Mouse (Mus musculus) forebrain, embryonic 12.5 days (tissue): ENCODE measurements around the gene Traf5. TPM values are rescaled to one million over a fixed set of nuclear protein-coding genes. Genes with fewer than 3 reads are reported as not detected.

Source experiments
- ATAC-seq: fragments of 200-750 bp; cut with Nextera tagmentation; 2 replicates; pipeline ENCODE4 v1.8.0; 2017; ENCODE audit warnings: moderate TSS enrichment; ENCODE audit not compliant: low FRiP score
- H3K27ac ChIP-seq: fragments of 300-500 bp; sonication (generic); 2 replicates; pipeline ENCODE4 v1.5.1; 2016; ENCODE audit warnings: mild to moderate bottlenecking
- H3K27me3 ChIP-seq: fragments of 300-500 bp; sonication (generic); 2 replicates; pipeline ENCODE4 v1.6.1; 2016; ENCODE audit warnings: mild to moderate bottlenecking
- H3K36me3 ChIP-seq: fragments of 300-500 bp; sonication (generic); replicated peaks from 2 replicates; pipeline ENCODE4 v1.6.1; 2016; ENCODE audit warnings: mild to moderate bottlenecking
- H3K4me1 ChIP-seq: fragments of 300-500 bp; sonication (generic); 2 replicates; pipeline ENCODE4 v1.6.1; 2016
- H3K4me2 ChIP-seq: fragments of 300-500 bp; sonication (generic); 2 replicates; pipeline ENCODE4 v1.6.1; 2016; ENCODE audit warnings: mild to moderate bottlenecking, moderate library complexity
- H3K4me3 ChIP-seq: fragments of 300-500 bp; sonication (generic); replicated peaks from 2 replicates; pipeline ENCODE4 v1.5.1; 2016; ENCODE audit warnings: mild to moderate bottlenecking
- H3K9ac ChIP-seq: fragments of 300-500 bp; sonication (generic); 2 replicates; pipeline ENCODE4 v1.6.1; 2016; ENCODE audit warnings: mild to moderate bottlenecking
- H3K9me3 ChIP-seq: fragments of 300-500 bp; sonication (generic); 2 replicates; pipeline ENCODE4 v1.6.1; 2016
- WGBS: fragments of 180-500 bp; shearing (Covaris S2); methylation state at CpG from one replicate; pipeline ENCODE4 v1.1.7; 2016; 5-methylcytosine and 5-hydroxymethylcytosine counted together
- polyA plus RNA-seq: library from polyadenylated mRNA; unstranded; fragments of >200 nt; fragmentation: Nextera tagmentation; extraction: Ambion mirVana; gene quantifications from 2 replicates; pipeline ENCODE4 v1.2.1, GENCODE M21; 2016

Gene Traf5
- polyA plus RNA-seq, result 3.3 and 4.5 TPM in 2 replicates

- Histone ChIP-seq H3K4me3 (peak within 1 kb of the TSS; percentile 53), H3K27ac (no peak within 1 kb of the TSS), H3K9ac (peak within 1 kb of the TSS; percentile 58), H3K36me3 (no peaks in the 10 kb centered on the region), H3K4me1 (peaks cover 6% of the 10 kb centered on the region), H3K27me3 (peaks cover 28% of the 10 kb centered on the region), H3K9me3 (no peaks in the 10 kb centered on the region), H3K4me2 (peak within 1 kb of the TSS; percentile 85)
- peak; percentile 99 for ATAC-seq
- WGBS, result 3% methylated on average over 63 of the region's 63 CpGs
Measured at GRCm38 (mm10) chr1:192091806-192092772, at the start of gene Traf5. Gene Traf5 (minus strand): TSS chr1:192092559.

GRCm38 (mm10) chr1:192140313-192140712, 48.0 kb upstream of the Traf5 start:
- H3K4me3 ChIP-seq, result no peak overlapping the region
- H3K9me3 ChIP-seq, result no peaks in the 10 kb centered on the region
- 88% methylated on average over 2 of the region's 2 CpGs for WGBS
- H3K9ac ChIP-seq, result no peak overlapping the region
- no peak for ATAC-seq
- no peak overlapping the region for H3K27ac ChIP-seq
- H3K36me3 ChIP-seq, result no peaks in the 10 kb centered on the region
- H3K27me3 ChIP-seq, result no peaks in the 10 kb centered on the region
- no peak overlapping the region for H3K4me2 ChIP-seq
- peaks cover 17% of the 10 kb centered on the region for H3K4me1 ChIP-seq

- WGBS, result under 1% methylated on average over 68 of the region's 88 CpGs
- ATAC-seq, result peak; percentile 91
- Histone ChIP-seq H3K4me1 (peaks cover 17% of the 10 kb centered on the region), H3K4me3 (peak within 1 kb of the TSS; percentile 59), H3K9ac (peak within 1 kb of the TSS; percentile 90), H3K27me3 (no peaks in the 10 kb centered on the region), H3K9me3 (no peaks in the 10 kb centered on the region), H3K4me2 (peak within 1 kb of the TSS; percentile 96), H3K27ac (peak within 1 kb of the TSS; percentile 97), H3K36me3 (no peaks in the 10 kb centered on the region)
Measured at GRCm38 (mm10) chr1:192137926-192138910, 45.9 kb upstream of the Traf5 start, which contains the start of gene Rcor3. Gene Rcor3 (minus strand): TSS chr1:192138062.

- H3K27me3 ChIP-seq, result no peaks in the 10 kb centered on the region
- H3K36me3 ChIP-seq, result no peaks in the 10 kb centered on the region
- peak overlapping the region; percentile 90 for H3K9ac ChIP-seq
- ATAC-seq, result no peak; the same call in 1 of the 2 replicates
- peaks cover 17% of the 10 kb centered on the region for H3K4me1 ChIP-seq
- H3K27ac ChIP-seq, result peak overlapping the region; percentile 97
- 0% methylated on average over 9 of the region's 61 CpGs for WGBS
- H3K9me3 ChIP-seq, result no peaks in the 10 kb centered on the region
- peak overlapping the region; percentile 59 for H3K4me3 ChIP-seq
- peak overlapping the region; percentile 96 for H3K4me2 ChIP-seq
Measured at GRCm38 (mm10) chr1:192137291-192137925, 45.0 kb upstream of the Traf5 start.

- H3K36me3 ChIP-seq, result no peaks in the 10 kb centered on the region
- H3K27me3 ChIP-seq, result no peaks in the 10 kb centered on the region
- ATAC-seq, result peak; percentile 83
- peaks cover 17% of the 10 kb centered on the region for H3K4me1 ChIP-seq
- H3K9ac ChIP-seq, result peak overlapping the region; percentile 90
- peak overlapping the region; percentile 96 for H3K4me2 ChIP-seq
- H3K4me3 ChIP-seq, result peak overlapping the region; percentile 59
- WGBS, result under 1% methylated on average over 53 of the region's 55 CpGs
- H3K9me3 ChIP-seq, result no peaks in the 10 kb centered on the region
- H3K27ac ChIP-seq, result peak overlapping the region; percentile 97
Measured at GRCm38 (mm10) chr1:192136561-192137290, 44.4 kb upstream of the Traf5 start.

- no peak for ATAC-seq
- WGBS, result 95% methylated on average over 1 of the region's 1 CpGs
Measured at GRCm38 (mm10) chr1:192130202-192130601, 37.8 kb upstream of the Traf5 start.

GRCm38 (mm10) chr1:192128343-192128742, 36.0 kb upstream of the Traf5 start:
- H3K36me3 ChIP-seq, result peaks cover 20% of the 10 kb centered on the region
- no peak for ATAC-seq

More at GRCm38 (mm10) chr1:192130202-192130601, 37.8 kb upstream of the Traf5 start:
- H3K4me3 ChIP-seq, result no peak overlapping the region
- no peak overlapping the region for H3K9ac ChIP-seq
- H3K36me3 ChIP-seq, result peaks cover 12% of the 10 kb centered on the region; the same call in 1 of the 2 replicates
- no peak overlapping the region for H3K4me2 ChIP-seq
- no peaks in the 10 kb centered on the region for H3K27me3 ChIP-seq
- H3K27ac ChIP-seq, result no peak overlapping the region
- no peaks in the 10 kb centered on the region for H3K4me1 ChIP-seq
- no peaks in the 10 kb centered on the region for H3K9me3 ChIP-seq

GRCm38 (mm10) chr1:192125761-192126160, 33.4 kb upstream of the Traf5 start:
- no peak overlapping the region for H3K27ac ChIP-seq
- H3K4me3 ChIP-seq, result no peak overlapping the region
- no peak for ATAC-seq
- H3K9ac ChIP-seq, result no peak overlapping the region
- peaks cover 40% of the 10 kb centered on the region for H3K36me3 ChIP-seq
- H3K27me3 ChIP-seq, result no peaks in the 10 kb centered on the region
- no peaks in the 10 kb centered on the region for H3K9me3 ChIP-seq
- 90% methylated on average over 6 of the region's 6 CpGs for WGBS
- H3K4me1 ChIP-seq, result no peaks in the 10 kb centered on the region
- no peak overlapping the region for H3K4me2 ChIP-seq

More at GRCm38 (mm10) chr1:192128343-192128742, 36.0 kb upstream of the Traf5 start:
- Histone ChIP-seq H3K4me1 (no peaks in the 10 kb centered on the region), H3K9me3 (no peaks in the 10 kb centered on the region), H3K9ac (no peak overlapping the region), H3K4me3 (no peak overlapping the region), H3K4me2 (no peak overlapping the region), H3K27me3 (no peaks in the 10 kb centered on the region), H3K27ac (no peak overlapping the region)
- WGBS, result 95% methylated on average over 8 of the region's 8 CpGs

GRCm38 (mm10) chr1:192116262-192116661, 23.9 kb upstream of the Traf5 start:
- ATAC-seq, result no peak
- no peak overlapping the region for H3K9ac ChIP-seq
- H3K36me3 ChIP-seq, result peaks cover 54% of the 10 kb centered on the region
- H3K9me3 ChIP-seq, result no peaks in the 10 kb centered on the region
- H3K4me3 ChIP-seq, result no peak overlapping the region
- no peaks in the 10 kb centered on the region for H3K27me3 ChIP-seq
- WGBS, result 94% methylated on average over 6 of the region's 6 CpGs
- H3K4me2 ChIP-seq, result no peak overlapping the region
- no peak overlapping the region for H3K27ac ChIP-seq
- H3K4me1 ChIP-seq, result no peaks in the 10 kb centered on the region

GRCm38 (mm10) chr1:192115378-192115777, 23.0 kb upstream of the Traf5 start:
- no peaks in the 10 kb centered on the region for H3K27me3 ChIP-seq
- H3K4me3 ChIP-seq, result no peak overlapping the region
- H3K9me3 ChIP-seq, result no peaks in the 10 kb centered on the region
- H3K4me2 ChIP-seq, result no peak overlapping the region
- H3K9ac ChIP-seq, result no peak overlapping the region
- H3K4me1 ChIP-seq, result no peaks in the 10 kb centered on the region
- peaks cover 55% of the 10 kb centered on the region for H3K36me3 ChIP-seq
- ATAC-seq, result no peak
- 96% methylated on average over 1 of the region's 1 CpGs for WGBS
- no peak overlapping the region for H3K27ac ChIP-seq

GRCm38 (mm10) chr1:192109169-192109568, 16.8 kb upstream of the Traf5 start:
- H3K4me3 ChIP-seq, result no peak overlapping the region
- 81% methylated on average over 6 of the region's 6 CpGs for WGBS
- ATAC-seq, result no peak
- H3K9ac ChIP-seq, result no peak overlapping the region
- peaks cover 37% of the 10 kb centered on the region for H3K36me3 ChIP-seq
- H3K4me2 ChIP-seq, result no peak overlapping the region
- no peak overlapping the region for H3K27ac ChIP-seq
- no peaks in the 10 kb centered on the region for H3K9me3 ChIP-seq
- no peaks in the 10 kb centered on the region for H3K27me3 ChIP-seq
- no peaks in the 10 kb centered on the region for H3K4me1 ChIP-seq
